Mouse (Mus musculus) embryonic facial prominence, embryonic 15.5 days (tissue): Measurements from ENCODE around the gene Raph1. TPM values are rescaled to one million over a fixed set of nuclear protein-coding genes. Genes with fewer than 3 reads are reported as not detected.

ENCODE experiments used
- ATAC-seq: fragments of 200-750 bp; cut with Nextera tagmentation; 2 replicates; pipeline ENCODE4 v1.8.0; 2017; ENCODE audit warnings: low read depth, moderate TSS enrichment; ENCODE audit not compliant: insufficient number of reproducible peaks, low FRiP score, low TSS enrichment
- H3K27ac ChIP-seq: fragments of 300-500 bp; sonication (generic); replicated peaks from 2 replicates; pipeline ENCODE4 v1.5.1; 2015; ENCODE audit warnings: mild to moderate bottlenecking, inconsistent platforms
- H3K27me3 ChIP-seq: fragments of 300-500 bp; sonication (generic); 2 replicates; pipeline ENCODE4 v1.6.1; 2015; ENCODE audit warnings: inconsistent platforms
- H3K36me3 ChIP-seq: fragments of 300-500 bp; sonication (generic); 2 replicates; pipeline ENCODE4 v1.6.1; 2015; ENCODE audit warnings: mild to moderate bottlenecking, inconsistent platforms
- H3K4me1 ChIP-seq: fragments of 300-500 bp; sonication (generic); 2 replicates; pipeline ENCODE4 v1.6.1; 2015; ENCODE audit warnings: inconsistent platforms
- H3K4me2 ChIP-seq: fragments of 300-500 bp; sonication (generic); replicated peaks from 2 replicates; pipeline ENCODE4 v1.6.1; 2015; ENCODE audit warnings: mild to moderate bottlenecking, inconsistent platforms
- H3K4me3 ChIP-seq: fragments of 300-500 bp; sonication (generic); replicated peaks from 2 replicates; pipeline ENCODE4 v1.5.1; 2015; ENCODE audit warnings: mild to moderate bottlenecking, inconsistent platforms
- H3K9ac ChIP-seq: fragments of 300-500 bp; sonication (generic); 2 replicates; pipeline ENCODE4 v1.6.1; 2015; ENCODE audit warnings: inconsistent platforms
- H3K9me3 ChIP-seq: fragments of 300-500 bp; sonication (generic); replicated peaks from 2 replicates; pipeline ENCODE4 v1.6.1; 2016; ENCODE audit warnings: inconsistent platforms
- WGBS: fragments of 180-500 bp; shearing (Covaris S2); methylation state at CpG from one replicate; pipeline ENCODE4 v1.1.7; 2015; 5-methylcytosine and 5-hydroxymethylcytosine counted together
- polyA plus RNA-seq: library from polyadenylated mRNA; unstranded; fragments of >200 nt; fragmentation: Nextera tagmentation; extraction: Ambion mirVana; gene quantifications from 2 replicates; pipeline ENCODE4 v1.2.1, GENCODE M21; 2015

The Raph1 gene
- 25.5 and 28.8 TPM in 2 replicates for polyA plus RNA-seq

DNA sequence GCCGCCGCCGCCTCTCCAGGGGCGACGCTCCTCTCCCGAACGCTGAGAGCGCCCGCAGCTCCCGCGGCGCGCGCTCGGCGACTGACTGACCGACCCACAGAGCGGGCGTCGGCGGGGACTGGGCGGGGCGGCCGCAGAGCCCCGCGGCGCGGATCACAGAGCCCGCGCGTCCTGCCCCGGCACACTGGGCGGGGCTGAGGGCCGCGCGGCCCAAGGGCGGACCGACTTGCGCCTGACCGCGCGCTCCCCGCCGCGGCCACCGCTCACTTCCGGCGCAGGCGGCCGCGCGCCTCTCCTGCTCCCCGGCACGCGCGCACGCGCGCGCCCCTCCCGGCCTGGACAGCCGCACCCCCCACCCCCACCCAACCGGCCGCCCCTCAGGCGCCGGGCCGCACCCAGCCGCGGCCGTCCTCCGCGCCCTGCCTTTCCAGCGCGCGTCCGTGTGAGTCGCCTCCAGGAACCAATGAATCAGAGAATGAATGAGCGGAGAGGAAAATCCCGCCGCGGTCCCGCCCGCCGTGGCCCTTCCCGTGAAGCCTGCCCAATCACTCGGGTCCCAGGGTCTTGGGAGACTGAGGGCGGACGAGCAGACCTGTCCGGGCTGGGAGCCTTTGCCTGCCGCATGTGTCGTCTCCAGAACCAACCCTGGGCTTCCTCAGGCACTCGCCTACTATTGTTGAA is at the start of gene Raph1:
Raph1 (minus strand) TSS at position 474 of the 681 bp plus-strand sequence.
- H3K4me1 ChIP-seq, result peaks cover 12% of the 10 kb centered on the region; the same call in 1 of the 2 replicates
- ATAC-seq, result peak; percentile 98
- peaks cover 4% of the 10 kb centered on the region; the same call in 1 of the 2 replicates for H3K36me3 ChIP-seq
- under 1% methylated on average over 92 of the region's 92 CpGs for WGBS
- peak within 1 kb of the TSS; percentile 96 for H3K27ac ChIP-seq
- H3K27me3 ChIP-seq, result no peaks in the 10 kb centered on the region
- peak within 1 kb of the TSS; percentile 72 for H3K4me2 ChIP-seq
- peak within 1 kb of the TSS; percentile 98 for H3K9ac ChIP-seq
- H3K4me3 ChIP-seq, result peak within 1 kb of the TSS; percentile 96
- no peaks in the 10 kb centered on the region for H3K9me3 ChIP-seq

DNA sequence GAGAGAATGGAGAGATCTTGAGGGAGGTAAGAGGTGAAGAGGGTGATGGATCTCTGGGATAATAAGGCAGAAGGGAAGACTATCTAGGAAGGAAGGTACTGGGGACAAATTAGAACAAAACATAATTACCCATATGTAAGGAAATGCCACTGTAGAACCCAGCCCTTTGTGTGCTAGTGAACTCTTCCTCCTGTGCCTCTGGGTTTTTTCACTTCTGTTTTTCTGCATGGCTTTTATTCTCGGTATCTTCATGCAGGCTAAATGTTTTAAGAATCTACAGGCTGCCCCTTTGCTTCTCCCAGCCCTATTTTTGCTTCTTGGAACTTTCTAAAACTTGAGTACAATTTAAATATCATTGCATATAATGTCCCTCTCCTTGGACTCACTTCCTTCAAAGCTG is 48.8 kb upstream of the Raph1 start:
- no peak overlapping the region for H3K27ac ChIP-seq
- no peak overlapping the region for H3K4me2 ChIP-seq
- no peak overlapping the region for H3K4me3 ChIP-seq
- no peak overlapping the region for H3K9ac ChIP-seq
- no peaks in the 10 kb centered on the region for H3K9me3 ChIP-seq
- 64% methylated on average over 1 of the region's 1 CpGs for WGBS
- no peak for ATAC-seq
- no peaks in the 10 kb centered on the region for H3K4me1 ChIP-seq
- H3K36me3 ChIP-seq, result no peaks in the 10 kb centered on the region
- H3K27me3 ChIP-seq, result no peaks in the 10 kb centered on the region

DNA sequence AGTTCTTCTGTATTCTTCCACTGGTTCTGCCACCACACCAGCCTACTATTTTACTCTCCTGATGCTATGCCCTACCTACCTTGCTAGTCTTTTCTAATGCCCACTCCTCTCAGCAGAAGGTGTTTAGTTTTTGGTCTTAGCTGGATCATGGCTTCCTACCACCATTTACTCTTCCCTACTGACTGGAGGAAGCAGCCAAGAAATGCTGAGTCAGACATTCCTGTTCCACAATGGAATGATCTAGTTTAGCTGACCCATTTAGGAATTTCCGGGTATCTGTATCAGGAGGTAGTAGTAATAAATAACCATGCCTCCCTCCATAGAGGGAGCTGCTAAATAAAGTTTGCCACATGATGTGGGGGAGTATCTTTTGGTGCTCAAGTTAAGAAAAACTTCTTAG is 48.0 kb upstream of the Raph1 start:
- Histone ChIP-seq H3K4me3 (no peak overlapping the region), H3K4me2 (no peak overlapping the region), H3K36me3 (no peaks in the 10 kb centered on the region), H3K9ac (no peak overlapping the region), H3K27ac (no peak overlapping the region), H3K27me3 (no peaks in the 10 kb centered on the region), H3K4me1 (no peaks in the 10 kb centered on the region), H3K9me3 (no peaks in the 10 kb centered on the region)
- 66% methylated on average over 1 of the region's 1 CpGs for WGBS
- ATAC-seq, result no peak

DNA sequence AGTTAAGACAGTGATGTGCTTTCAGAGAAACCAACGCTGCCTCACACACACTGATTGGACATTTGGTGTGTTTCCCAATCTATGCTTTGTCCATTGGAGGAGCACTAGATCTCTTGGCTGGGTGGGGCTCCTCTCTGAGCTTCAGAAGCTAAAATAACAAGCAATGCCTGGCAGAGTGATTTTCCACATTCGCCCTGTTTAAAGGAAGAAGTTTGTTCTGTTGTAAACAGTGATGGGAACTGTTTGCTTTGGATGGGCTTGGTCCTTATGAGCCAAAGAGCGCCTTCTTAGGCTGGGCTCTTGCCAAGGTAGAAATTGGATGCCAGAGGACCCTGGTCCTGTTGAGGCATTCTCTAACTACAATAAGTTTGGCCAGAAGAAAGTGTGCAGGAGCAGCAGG is 45.1 kb upstream of the Raph1 start:
- Histone ChIP-seq H3K27me3 (no peaks in the 10 kb centered on the region), H3K9me3 (no peaks in the 10 kb centered on the region), H3K36me3 (no peaks in the 10 kb centered on the region), H3K4me3 (no peak overlapping the region), H3K9ac (no peak overlapping the region), H3K4me2 (no peak overlapping the region), H3K27ac (no peak overlapping the region), H3K4me1 (no peaks in the 10 kb centered on the region)
- WGBS, result 69% methylated on average over 3 of the region's 3 CpGs
- no peak for ATAC-seq

DNA sequence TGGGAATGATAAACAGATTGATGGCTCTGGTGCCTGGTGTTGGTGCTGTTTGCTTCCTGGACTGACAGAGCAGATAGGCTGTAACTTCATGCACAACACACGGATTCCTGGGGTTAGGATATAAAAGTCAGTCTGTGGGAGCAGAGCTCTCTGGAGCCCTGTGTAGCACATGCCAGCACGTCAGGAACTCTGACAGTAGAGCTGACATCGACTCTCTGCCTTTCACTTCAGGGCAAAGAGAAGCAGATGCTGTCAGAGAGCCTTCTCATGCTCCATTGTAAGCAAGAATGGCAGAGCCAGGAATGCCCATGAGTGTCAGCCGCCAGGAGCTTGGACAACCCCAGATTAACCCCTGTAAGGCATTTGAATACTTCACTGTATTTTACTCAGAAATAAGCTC is 43.7 kb upstream of the Raph1 start:
- Histone ChIP-seq H3K9ac (no peak overlapping the region), H3K27ac (no peak overlapping the region), H3K4me2 (no peak overlapping the region), H3K4me3 (no peak overlapping the region), H3K36me3 (no peaks in the 10 kb centered on the region), H3K9me3 (no peaks in the 10 kb centered on the region), H3K27me3 (no peaks in the 10 kb centered on the region), H3K4me1 (no peaks in the 10 kb centered on the region)
- no peak for ATAC-seq
- 31% methylated on average over 4 of the region's 4 CpGs for WGBS

DNA sequence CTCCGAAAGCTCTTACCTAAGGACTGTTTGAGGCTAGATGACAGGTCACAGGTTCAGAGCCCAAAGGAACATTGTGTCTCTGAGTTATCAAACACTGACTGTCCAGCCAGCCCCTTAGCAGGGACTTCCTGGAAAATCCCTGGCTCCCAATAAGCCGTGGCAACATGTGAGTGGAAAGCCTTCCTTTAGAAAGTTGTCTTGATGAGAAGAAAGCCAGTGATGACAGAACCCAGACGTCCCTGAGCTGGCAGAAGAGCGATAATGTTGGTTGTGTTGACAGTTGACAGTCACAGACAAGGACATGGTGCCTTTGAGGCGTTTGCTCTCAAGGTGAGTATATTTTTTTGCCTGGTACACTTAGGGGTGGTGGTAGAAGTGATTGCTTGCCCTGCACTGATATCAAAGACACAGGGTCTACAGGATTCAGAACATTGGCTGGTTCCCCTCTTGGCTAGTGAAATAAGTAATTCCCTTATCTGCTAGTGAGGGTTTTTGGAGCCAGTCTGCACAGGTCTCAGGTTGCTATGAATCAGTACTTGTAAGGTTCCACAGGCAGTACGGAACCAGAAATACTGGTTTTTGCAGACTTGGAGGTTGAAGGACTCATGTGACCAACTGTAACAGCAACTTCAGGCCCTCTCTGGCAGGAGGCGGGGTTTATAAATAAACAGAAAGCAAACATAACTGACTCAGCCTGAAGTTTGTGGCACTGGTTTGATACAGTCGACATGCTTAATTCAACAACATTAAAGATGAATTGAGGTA is 42.3 kb upstream of the Raph1 start:
- Histone ChIP-seq H3K27me3 (no peaks in the 10 kb centered on the region), H3K9me3 (no peaks in the 10 kb centered on the region), H3K27ac (peak overlapping the region; percentile 65), H3K9ac (no peak overlapping the region), H3K4me2 (no peak overlapping the region), H3K4me3 (no peak overlapping the region), H3K36me3 (no peaks in the 10 kb centered on the region), H3K4me1 (no peaks in the 10 kb centered on the region)
- ATAC-seq, result peak; percentile 77; the same call in 1 of the 2 replicates
- WGBS, result 71% methylated on average over 8 of the region's 8 CpGs

DNA sequence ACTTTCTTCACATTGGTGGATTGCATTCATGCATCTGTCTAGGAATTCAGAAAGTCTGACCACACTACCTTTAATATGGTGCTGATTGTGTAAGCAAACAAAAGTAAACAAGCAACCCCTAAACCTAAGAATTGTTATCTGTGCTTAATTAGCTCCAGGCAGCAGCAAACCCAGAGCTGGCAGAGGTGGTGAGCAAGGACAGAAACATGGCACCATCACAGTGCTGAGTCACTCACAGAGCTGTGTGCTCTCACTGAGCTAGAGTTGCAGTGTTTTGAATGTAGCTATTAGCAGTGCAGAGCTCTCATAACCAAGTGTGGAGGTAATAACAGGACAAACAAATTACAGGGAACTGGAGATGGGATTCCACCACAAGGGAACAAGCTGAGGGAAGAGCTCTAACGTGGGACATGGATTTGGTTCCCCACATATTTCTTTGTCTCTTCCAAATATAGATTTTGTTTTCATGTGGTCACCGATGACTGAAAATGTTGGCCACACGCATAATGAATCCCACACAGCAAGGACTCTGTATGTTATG is 37.6 kb upstream of the Raph1 start:
- Histone ChIP-seq H3K4me3 (no peak overlapping the region), H3K9me3 (no peaks in the 10 kb centered on the region), H3K27me3 (no peaks in the 10 kb centered on the region), H3K4me2 (no peak overlapping the region), H3K36me3 (no peaks in the 10 kb centered on the region), H3K4me1 (no peaks in the 10 kb centered on the region), H3K9ac (no peak overlapping the region), H3K27ac (no peak overlapping the region; the same call in 1 of the 2 replicates)
- ATAC-seq, result peak; percentile 51; the same call in 1 of the 2 replicates
- WGBS, result 43% methylated on average over 3 of the region's 3 CpGs

DNA sequence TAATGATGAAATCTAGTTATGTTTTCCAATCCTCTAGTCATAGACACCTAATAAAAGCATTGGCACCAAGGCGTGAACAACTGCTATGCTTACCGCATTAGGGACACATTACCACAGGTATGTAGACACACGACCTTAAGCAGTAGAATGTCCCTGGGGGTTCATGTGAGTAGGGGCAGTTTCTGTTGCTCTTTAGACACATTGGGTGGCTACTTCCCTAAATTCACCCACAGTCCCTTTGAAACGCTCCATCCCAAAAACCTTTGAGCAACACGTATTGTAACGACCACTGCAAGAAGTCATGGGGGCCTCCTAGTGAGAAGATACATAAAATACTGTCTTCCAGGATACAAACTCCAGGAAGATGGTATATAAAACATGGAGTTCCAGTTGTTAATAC is 33.8 kb upstream of the Raph1 start:
- H3K4me3 ChIP-seq, result no peak overlapping the region
- ATAC-seq, result no peak
- 89% methylated on average over 6 of the region's 6 CpGs for WGBS
- H3K4me1 ChIP-seq, result no peaks in the 10 kb centered on the region
- no peaks in the 10 kb centered on the region for H3K9me3 ChIP-seq
- H3K27ac ChIP-seq, result no peak overlapping the region
- H3K36me3 ChIP-seq, result no peaks in the 10 kb centered on the region
- H3K9ac ChIP-seq, result no peak overlapping the region
- no peaks in the 10 kb centered on the region for H3K27me3 ChIP-seq
- no peak overlapping the region for H3K4me2 ChIP-seq

DNA sequence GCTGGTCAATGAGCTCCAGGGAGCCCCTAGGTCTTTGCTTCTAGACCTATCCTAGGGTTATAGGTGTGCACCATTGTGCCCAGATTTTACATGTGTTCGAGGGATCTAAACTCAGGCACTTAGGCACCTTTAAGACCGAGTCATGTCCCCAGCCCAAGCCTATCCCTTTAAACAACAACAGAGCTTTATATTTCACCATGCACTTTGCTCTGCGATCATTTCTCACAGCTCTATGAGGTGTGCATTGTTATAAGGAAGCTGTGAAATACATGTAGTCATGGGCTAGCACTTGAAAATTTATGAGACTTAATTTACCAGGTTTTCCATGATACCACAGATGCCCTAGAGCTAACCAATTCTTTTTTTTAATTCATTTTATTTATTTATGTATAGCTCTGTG is 33.0 kb upstream of the Raph1 start:
- 90% methylated on average over 3 of the region's 3 CpGs for WGBS
- H3K4me1 ChIP-seq, result no peaks in the 10 kb centered on the region
- no peak overlapping the region for H3K27ac ChIP-seq
- no peaks in the 10 kb centered on the region for H3K36me3 ChIP-seq
- H3K9me3 ChIP-seq, result no peaks in the 10 kb centered on the region
- H3K4me3 ChIP-seq, result no peak overlapping the region
- H3K4me2 ChIP-seq, result no peak overlapping the region
- no peak for ATAC-seq
- no peak overlapping the region for H3K9ac ChIP-seq
- no peaks in the 10 kb centered on the region for H3K27me3 ChIP-seq

DNA sequence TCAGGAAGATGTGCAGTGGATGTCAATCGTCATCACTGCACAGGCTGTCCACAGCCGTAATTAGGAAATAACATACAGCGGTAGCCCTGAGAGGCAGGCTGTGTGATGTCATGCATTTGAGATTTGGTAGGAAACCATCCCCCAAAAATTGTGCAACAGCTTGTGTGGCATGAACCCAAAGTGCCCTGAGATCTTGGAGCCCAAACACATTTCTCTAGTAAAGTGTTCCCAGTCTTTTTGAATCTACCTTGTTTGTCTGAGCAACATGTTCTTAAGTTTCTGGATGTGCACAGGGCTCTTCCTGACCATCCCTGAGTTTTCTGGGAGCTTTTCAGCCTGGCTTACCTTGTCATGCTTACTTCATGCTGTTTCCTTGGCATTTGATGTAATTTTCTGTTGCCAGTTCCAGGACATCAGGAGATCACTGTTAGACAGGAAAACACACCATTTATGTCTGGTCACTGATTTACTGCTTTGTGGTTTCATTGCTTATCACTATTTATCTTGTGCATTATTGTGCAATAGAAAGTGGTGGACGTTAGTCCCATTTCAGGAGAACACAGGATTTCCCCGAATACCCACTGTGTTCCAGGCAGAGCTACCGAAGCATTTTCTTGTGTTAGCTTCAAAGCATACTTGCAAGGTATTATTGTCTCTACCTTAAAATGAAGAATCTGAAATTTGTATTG is 32.3 kb upstream of the Raph1 start:
- 75% methylated on average over 6 of the region's 6 CpGs for WGBS
- H3K9ac ChIP-seq, result no peak overlapping the region
- no peak overlapping the region for H3K27ac ChIP-seq
- H3K4me1 ChIP-seq, result no peaks in the 10 kb centered on the region
- no peaks in the 10 kb centered on the region for H3K27me3 ChIP-seq
- ATAC-seq, result no peak
- H3K36me3 ChIP-seq, result no peaks in the 10 kb centered on the region
- H3K4me3 ChIP-seq, result no peak overlapping the region
- H3K4me2 ChIP-seq, result no peak overlapping the region
- no peaks in the 10 kb centered on the region for H3K9me3 ChIP-seq
